Mouse (Mus musculus) 3134 (cell line): Measurements from ENCODE around the gene Abca9.

Experiments
- DNase-seq: peaks from one replicate; pipeline ENCODE4 v3.0.0-alpha.2; 2011; ENCODE audit warnings: low spot score; ENCODE audit not compliant: insufficient read length; ENCODE audit errors: extremely low read depth

Abca9 gene

DNA sequence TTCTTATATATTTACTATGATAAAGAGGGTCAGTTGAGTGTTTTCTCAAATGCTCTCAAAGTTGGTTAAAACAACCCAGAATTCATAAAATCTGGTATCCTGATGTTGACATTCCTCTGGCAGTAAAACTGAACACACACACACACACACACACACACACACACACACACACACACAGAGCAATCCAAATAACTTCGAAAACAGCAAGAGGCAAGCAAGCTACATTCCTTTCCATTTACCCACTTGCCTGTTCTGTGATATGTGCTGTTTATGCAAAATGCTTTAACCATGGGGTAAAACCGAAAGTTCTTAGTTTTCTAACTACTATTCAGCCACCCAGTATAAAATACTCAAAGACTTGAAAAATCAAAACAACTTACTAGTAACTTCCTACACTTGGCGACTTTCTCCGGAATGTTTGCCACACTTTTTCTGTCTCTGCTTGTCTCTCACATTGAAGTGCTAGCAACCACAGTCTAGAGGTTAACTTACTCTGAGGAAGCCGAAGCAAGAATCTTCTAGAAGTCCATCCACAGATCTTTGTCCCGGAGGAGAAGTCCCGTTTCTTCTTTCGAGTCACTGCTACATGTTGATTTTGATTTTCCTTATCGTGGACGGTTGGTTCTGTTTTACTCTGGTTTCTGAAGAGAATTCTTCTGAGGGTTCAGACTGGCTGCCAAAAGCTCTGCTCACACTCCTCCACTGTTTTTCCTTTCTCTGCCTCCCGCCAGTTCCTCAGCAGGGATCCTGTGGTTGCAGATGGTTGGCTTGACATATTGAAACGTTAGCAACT is at the start of gene Abca9:
TSS of gene Abca9 (minus strand) at position 738 of the 793 bp plus-strand sequence.
- peak; percentile 14 for DNase-seq

DNA sequence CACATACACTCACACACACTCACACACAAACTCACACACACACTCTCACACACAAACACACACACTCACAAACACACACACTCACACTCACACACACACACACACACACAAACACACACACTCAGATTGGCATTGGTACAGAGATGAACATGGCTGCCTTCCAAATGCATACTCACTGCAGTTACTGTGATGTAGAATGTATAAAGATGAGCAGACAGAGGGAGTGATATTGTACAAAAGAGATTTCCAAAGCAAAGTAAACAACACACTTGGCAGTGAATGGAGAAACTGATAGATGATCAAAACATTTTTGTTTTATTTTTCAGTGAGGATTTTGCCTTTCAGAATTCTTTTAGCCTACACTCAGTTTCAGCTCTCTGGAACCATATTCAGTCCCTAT is 49.1 kb upstream of the Abca9 start:
- no peak for DNase-seq

DNA sequence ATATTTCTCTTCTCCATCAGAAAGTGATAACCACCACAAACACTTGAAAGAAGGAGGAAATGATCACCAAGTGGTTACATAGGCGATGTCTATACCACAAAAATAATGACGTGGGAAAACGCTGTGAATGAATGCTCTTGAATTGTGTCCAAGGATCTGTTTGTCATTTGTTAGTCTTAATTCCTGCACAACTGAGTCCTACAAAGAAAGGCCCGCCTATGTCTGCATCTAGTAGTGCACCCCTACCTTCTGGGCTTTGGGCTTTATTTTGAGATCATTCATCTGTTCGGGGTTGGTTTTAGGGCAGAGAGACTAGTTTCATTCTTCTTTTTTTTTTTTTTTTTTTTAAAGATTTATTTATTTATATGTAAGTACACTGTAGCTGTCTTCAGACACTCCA is 35.9 kb upstream of the Abca9 start:
- DNase-seq, result no peak

DNA sequence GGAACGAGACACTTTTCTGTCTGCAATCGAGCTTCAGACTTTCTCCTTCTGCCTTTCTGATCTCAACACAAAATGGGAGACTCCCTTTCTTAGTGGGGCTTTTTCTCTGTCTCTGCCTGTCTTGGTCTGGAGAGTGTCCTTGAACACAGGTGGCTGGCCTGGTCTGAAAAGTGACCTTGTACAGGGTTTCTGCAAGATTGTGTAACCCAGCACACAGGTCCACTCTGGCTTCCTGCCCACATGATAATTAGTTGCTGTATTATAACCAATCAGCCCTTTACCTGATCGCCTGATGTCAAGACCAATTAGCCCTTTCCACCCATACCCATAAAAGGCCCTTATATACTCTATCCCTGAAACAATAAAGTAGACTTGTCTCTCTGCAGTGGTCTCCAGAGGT is 30.9 kb upstream of the Abca9 start:
- no peak for DNase-seq

DNA sequence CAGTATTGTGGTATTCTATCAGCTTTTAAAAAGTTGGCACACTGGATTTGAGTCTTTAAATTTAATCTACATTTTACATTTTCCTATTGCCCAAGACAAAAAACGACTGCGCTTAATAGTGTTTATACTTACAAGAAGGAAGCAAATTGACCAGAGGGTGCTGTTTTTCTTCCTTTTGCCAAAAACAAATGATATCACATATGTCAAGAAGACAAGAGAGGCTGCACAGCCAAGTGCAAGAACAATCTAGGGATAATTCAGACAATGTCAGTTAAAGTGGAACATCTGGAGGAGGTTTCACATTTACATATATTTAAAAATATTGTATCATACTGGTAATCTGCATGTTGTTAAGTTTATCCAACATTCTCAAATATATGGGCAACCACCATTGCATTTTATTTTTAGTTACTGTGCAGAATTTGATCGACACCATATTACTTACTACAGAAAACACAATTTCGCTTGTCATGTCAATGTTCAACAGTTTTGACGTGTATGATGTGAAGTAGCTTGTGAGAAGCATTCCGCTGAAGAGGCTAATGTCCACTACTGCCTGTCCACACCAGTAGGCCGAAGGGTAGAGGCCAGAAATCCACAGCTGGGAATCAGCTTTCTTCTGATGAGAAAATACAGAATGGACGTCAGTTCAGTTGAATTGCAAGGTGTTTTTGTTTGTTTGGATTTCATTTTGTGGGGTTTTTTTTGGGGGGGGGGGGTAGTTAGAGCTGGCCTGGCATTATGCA is 28.7 kb upstream of the Abca9 start:
- no peak for DNase-seq

DNA sequence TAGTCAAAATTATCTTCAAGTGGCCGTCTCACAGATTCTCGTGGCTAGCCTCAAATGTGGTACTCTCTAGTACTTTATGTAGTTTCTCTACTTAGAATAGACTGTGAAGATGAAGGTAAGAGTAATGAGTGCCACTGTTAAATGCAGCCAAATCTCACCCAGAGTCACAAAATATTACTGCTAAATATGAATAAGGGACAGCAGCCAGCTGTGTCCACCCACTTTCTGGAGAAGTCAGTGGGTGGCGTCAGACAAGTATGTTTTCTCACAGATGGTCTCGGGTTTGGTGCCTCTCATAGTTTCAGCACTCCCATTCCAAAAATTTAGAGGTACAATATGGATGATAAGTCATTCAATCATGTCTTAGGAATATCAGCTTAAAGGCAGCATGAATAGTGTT is 27.3 kb upstream of the Abca9 start:
- no peak for DNase-seq

DNA sequence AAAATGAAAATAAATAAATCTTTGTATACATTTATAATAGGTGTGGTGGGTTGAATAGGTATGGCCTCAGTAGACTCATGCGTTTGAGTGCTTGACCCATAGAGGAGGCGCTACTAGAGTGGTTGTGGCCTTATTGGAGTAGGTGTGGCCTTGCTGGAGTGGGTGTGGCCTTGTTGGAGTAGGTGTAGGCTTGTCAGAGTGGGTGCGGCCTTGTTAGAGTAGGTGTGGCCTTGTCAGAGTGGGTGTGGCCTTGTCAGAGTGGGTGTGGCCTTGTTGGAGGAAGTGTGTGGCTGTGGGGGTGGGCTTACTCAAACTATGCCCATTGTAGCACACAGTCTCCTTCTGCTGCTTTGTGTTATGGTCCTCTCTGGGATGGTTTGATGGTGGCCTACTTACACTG is 3.2 kb upstream of the Abca9 start:
- no peak for DNase-seq

DNA sequence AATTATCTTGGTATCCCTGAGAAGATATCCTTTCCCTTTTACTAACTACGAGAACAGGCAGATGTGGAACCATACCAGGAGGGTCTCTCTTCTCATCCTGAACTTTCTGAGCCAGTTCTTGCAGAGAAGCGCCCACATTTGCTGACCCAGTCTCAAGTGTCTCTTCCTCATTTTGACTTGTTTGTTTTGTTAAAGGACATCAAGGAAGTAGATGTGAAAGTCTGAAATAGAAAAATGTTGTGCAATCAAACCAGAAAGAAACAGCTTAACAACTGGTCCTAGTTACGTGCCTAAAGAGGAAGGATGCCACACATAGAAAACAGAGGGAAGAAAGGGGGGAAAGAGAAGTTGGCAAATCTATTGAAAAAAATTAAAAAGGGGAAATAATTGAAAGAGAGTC is 2.2 kb downstream of the Abca9 start:
- DNase-seq, result no peak

DNA sequence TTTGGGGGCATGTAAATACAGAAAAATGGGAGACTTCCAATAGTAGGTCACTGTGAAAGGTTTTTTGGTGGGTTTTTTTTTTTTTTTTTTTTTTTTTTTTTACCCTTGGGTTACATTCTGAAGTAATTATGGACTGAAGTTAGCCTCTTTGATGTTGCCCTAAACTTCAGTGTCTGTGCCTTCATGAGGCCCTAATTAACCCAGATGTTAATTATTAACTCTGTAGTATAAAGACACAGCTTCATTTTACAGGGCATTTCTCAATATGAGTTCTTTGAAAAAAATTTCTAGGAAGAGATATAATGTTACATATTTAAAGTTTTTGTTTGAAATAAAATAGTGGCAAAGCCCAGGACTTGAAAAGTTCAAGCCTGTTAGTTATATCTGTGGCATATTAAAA is 2.6 kb downstream of the Abca9 start:
- no peak for DNase-seq

DNA sequence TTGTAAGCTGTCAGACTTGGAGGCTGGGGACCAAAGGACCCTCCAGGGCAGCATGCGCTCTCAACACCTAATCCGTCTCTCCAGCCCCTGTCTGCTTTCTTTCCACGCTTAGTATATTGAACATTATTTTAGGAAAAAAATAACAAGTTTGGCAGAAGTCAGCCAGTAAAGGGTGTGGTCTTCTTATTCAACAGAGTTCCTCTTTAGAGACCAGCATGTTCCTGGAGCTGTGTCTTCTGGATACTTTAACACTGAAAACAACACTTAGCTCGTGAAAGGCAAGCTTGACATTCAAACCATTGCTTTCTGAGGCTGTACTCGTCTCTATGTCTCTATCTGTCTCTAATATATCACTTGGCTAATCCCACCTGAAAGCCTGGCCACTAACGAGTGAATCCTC is 10.9 kb downstream of the Abca9 start:
- DNase-seq, result no peak

DNA sequence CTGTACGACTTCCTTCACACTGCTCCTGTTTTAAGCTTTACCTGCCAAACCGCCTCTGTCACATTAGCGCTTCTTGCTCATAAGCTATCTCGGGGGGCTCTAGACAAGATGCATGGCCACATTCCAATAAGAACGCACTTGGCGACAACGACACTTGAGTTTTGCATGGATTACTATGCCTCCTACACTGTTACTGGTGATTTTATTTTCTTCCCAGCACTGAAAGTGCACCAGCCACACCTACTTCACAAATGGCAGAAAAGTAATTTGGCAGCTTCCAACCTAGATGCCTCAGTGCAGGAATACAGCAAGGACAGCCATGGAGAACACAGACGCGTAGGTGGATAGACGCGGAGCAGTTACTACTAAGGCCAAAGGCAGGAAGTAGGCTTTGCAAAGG is 12.0 kb downstream of the Abca9 start:
- DNase-seq, result no peak

DNA sequence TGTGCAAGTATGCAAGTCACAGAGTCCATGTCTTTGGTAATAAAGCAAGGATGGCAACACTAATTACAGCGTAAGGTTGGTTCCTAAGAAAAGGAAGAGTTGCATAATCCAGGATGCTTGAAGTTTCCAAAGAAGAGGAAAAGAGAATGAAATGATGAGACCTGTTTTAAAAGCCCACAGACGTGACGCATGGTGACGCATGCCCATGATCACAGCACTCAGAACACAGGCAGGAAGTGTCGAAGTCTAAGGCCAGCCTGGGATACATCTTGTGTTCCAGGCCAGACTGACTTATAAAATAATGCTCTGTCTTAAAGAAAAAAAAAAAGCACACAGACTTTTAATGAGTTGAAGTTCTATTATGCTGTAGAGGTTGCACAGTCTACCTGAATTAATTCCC is 20.4 kb downstream of the Abca9 start:
- no peak for DNase-seq

DNA sequence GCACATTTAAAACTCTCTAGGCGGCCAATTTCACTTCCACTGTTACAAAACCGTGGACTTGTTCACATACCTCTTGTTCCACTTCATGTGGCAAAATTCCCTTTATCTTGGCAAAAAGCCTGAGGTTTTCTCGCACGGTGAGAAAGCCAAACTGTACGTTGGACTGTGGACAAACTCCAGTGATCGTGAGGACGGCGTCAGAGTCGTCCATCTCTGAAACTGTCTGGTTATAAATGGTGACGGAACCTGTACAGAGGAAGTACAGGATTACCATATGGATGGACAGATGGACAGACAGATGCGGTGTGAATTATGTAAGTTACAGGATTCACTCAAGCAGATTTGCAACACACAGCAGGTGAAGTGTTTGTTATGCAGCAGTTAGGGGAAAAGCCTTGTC is 22.6 kb downstream of the Abca9 start:
- DNase-seq, result no peak

DNA sequence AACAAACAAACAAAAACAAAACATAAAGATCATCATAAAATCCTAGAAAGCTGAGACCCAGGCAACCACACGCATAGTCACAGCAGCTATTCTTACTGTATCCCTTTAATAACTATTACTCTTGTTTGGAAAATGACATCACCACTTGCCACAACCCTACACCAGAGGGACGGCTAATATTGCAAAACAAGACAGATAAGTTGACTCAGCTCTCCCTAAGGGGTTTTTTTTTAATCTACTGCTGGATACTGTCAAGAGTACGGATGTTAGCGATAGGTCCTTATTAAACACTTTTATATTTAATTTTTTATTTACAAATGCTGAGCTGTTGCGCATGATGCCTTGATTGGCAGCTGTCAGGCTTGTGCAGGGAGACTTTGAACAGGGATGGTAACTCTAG is 37.2 kb downstream of the Abca9 start:
- DNase-seq, result no peak

DNA sequence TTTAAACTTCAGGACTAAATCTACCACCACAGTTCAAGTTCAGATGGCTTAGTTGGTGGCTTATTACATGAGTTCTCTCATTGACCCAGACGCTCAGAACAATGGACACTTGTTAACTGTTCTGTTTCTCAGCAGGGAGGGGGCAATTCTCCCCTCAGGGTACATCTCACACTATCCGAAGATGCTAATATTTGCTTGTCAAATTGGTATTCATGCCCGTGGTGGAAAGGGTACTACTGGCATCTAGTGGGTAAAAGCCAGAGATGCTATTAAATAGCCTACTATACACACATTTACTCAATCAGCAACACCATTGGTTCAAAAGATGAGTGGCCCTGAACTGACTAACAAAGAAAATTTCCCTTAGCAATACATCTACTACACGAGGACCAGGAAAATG is 56.9 kb downstream of the Abca9 start:
- DNase-seq, result no peak

DNA sequence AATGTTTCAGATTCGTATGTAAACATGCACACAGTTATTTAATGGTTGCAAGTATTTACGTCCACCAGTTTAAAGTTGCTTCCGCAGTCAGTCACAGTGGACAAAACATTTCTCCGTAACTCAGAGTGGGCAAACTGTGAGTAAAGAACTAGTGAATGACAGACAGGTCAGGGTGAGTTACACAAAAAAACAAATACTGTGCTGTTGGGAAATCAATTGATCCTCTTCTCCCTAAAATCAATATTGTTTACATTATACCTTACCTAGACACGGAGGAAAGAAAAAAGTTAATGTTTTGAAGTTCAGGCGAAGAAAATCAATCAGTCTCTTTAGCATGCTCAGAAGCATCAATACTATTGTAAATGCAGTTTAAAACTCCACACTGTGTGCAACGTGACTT is 66.6 kb downstream of the Abca9 start:
- no peak for DNase-seq

DNA sequence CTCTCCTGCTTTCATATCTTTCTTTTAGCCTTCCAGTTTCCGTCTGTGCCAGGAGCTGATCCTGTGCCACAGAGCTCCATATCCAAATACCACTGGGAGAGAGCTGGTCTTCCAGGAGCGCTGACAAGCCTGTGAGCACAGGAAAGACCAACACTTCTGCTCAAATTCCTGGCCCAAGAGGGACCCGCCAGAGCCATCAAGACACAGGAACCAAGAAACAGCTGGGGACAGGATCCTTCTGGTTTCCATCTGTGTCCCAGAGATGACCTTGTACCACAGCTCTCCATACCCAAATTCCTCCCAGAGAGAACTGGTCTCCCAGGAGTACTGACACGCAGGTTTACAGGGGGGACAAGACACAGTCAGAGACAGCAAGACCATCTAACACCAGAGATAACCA is 69.1 kb downstream of the Abca9 start:
- DNase-seq, result no peak

DNA sequence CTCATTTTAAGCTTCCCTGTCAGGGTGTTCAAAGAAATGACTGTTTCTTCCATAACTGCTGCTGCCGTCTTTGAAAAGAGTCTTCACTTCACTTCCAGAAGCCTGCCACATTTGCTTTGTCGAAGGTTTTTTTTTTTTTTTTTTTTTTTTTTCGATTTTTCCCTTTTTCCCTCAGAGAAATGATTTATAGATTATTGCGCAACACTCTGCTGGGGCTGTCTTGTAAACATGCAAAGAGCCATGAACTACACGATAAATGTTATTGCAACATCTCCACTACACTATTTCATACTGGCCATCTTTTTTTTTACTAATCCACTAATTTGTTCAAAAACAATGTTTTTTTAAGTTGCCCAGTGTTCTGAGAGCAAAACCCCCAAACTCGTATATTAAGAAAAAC is 70.5 kb downstream of the Abca9 start:
- DNase-seq, result no peak

DNA sequence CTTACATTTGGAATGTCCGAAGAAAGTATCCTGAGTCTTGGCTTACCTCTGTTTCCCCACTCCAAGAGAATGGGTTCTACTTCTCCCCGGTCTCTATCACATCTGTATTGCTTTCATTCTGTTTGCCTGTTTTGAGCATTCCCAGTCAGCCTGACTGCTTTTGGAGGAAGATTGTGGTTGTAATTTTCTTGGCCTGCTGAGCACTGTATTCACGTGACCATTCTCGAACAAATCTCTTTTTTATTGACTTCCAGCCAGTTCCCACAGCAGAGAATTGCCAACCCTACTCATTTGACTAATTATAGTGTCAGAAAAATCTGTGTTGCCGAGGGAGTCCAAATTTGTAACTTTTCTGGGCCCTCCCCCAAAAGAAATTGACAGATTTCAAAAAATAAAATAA is 72.1 kb downstream of the Abca9 start, which contains the start of gene Abca8a:
TSS of gene Abca8a (minus strand) at position 121 of the 400 bp plus-strand sequence.
- DNase-seq, result no peak

DNA sequence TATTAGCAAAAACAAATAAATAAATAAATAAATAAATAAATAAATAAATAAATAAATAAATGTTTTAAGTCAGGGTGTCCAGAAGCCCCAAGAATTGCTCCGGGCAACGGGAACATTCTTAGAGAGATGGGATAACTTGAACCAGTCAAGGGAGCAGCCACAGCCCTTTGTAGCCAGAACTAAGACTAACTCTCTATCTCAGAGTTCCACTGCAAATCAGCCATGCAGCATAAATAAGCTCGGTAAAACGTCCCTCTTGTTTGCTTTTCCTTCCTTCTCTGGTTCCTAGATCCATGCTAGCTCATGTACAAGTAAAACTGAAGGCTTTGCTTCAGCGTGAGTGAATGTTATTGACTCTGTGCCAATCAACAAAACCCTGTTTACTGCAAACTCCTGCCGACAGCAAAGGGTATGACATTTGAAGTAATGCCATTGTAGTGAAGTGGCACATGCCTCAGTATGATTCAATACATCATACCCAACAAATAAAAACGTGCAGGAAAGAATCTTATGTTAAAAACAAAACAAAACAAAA is 73.1 kb downstream of the Abca9 start:
- DNase-seq, result no peak

DNA sequence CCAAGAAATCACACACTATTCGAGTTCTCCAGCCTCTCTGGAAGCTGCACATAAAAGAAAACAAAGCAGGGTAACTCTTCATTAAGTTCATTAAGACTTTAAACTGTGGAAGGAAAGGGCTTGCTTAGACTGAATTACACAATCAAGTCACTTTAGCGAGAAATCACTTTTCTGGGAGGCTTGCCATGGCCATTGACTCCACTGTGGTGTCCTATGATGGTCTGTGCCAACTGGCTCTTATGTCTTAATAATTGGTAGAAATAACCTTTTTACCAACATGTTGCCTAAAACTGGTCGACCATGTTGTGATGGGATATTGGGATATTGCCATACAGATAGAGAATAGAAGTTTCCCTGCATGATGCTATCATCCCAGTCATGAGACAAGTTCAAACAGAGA is 73.8 kb downstream of the Abca9 start:
- no peak for DNase-seq

DNA sequence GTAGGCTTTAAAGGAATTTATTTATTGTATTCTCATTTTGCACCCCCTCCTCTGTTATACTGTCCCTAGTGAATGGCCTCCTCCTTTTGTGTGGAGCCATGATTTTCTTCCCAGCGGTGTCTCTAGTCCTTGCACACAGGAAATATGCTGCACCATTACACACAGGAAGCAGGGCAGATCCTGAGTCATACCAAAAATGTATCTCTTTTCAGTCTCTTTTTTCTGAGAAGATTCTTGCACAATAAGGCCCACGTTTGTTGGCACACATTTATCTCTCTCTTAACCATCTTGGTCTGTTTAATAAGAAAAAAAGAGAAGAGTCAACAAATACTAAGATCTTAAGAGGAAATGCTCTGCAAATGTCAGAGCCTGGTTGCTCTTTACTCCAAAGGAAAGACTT is 76.7 kb downstream of the Abca9 start:
- no peak for DNase-seq
